Mouse (Mus musculus) heart, postnatal 0 days (tissue): ENCODE measurements around the gene Prss47. TPM values are rescaled to one million over a fixed set of nuclear protein-coding genes. Genes with fewer than 3 reads are reported as not detected.

Experiments
- ATAC-seq: fragments of 200-750 bp; cut with Nextera tagmentation; 2 replicates; pipeline ENCODE4 v1.8.0; 2017; ENCODE audit warnings: low read depth, moderate number of reproducible peaks, moderate library complexity; ENCODE audit not compliant: insufficient read depth
- DNase-seq: peaks from one replicate; pipeline ENCODE4 v3.0.0-alpha.2; 2016; ENCODE audit warnings: low spot score
- H3K27ac ChIP-seq: fragments of 300-500 bp; sonication (generic); 2 replicates; pipeline ENCODE4 v1.5.1; 2014; ENCODE audit warnings: low read depth, mild to moderate bottlenecking
- H3K27me3 ChIP-seq: fragments of 300-500 bp; sonication (generic); 2 replicates; pipeline ENCODE4 v1.6.1; 2014; ENCODE audit warnings: low read length, mixed read lengths; ENCODE audit not compliant: control insufficient read depth, insufficient read depth
- H3K36me3 ChIP-seq: fragments of 300-500 bp; sonication (generic); replicated peaks from 2 replicates; pipeline ENCODE4 v1.6.1; 2014; ENCODE audit warnings: low read length, mixed read lengths; ENCODE audit not compliant: control insufficient read depth, insufficient read depth
- H3K4me1 ChIP-seq: fragments of 300-500 bp; sonication (generic); 2 replicates; pipeline ENCODE4 v1.6.1; 2014; ENCODE audit warnings: antibody characterized with exemption; ENCODE audit not compliant: control insufficient read depth, insufficient read depth
- H3K4me2 ChIP-seq: fragments of 300-500 bp; sonication (generic); 2 replicates; pipeline ENCODE4 v1.6.1; 2014; ENCODE audit warnings: low read depth, mild to moderate bottlenecking, low read length, moderate library complexity
- H3K4me3 ChIP-seq: fragments of 300-500 bp; sonication (generic); 2 replicates; pipeline ENCODE4 v1.5.1; 2014; ENCODE audit warnings: low read depth, low read length
- H3K9ac ChIP-seq: fragments of 300-500 bp; sonication (generic); replicated peaks from 2 replicates; pipeline ENCODE4 v1.6.1; 2014; ENCODE audit warnings: low read depth, low read length, mixed read lengths
- H3K9me3 ChIP-seq: fragments of 300-500 bp; sonication (generic); replicated peaks from 2 replicates; pipeline ENCODE4 v1.6.1; 2016; ENCODE audit warnings: low read length; ENCODE audit not compliant: control insufficient read depth
- CTCF ChIP-seq: IDR thresholded peaks from 2 replicates; pipeline ENCODE4 v1.5.1; 2016; ENCODE audit warnings: antibody characterized with exemption, control low read depth, low read depth
- EP300 ChIP-seq: IDR thresholded peaks from 2 replicates; pipeline ENCODE4 v1.6.1; 2016; ENCODE audit warnings: antibody characterized with exemption, low read depth
- WGBS: fragments of 180-500 bp; shearing (Covaris S2); extraction: QIAGEN DNeasy Blood & Tissue Kit; methylation state at CpG from one replicate; pipeline ENCODE4 v1.1.7; 2014; 5-methylcytosine and 5-hydroxymethylcytosine counted together
- polyA plus RNA-seq: library from polyadenylated mRNA; unstranded; fragments of >200 nt; fragmentation: Nextera tagmentation; extraction: Ambion mirVana; gene quantifications from 2 replicates; pipeline ENCODE4 v1.2.1, GENCODE M21; 2015
- total RNA-seq: library from RNA; depleted of rRNA; stranded (reverse); fragments of >200 nt; gene quantifications from 2 replicates; pipeline ENCODE4 v1.2.3, GENCODE M21; 2014; ENCODE audit warnings: low replicate concordance; rRNA removed

Prss47 gene
- total and polyA plus RNA-seq, 2 experiments from 2014 or later = not detected

DNA sequence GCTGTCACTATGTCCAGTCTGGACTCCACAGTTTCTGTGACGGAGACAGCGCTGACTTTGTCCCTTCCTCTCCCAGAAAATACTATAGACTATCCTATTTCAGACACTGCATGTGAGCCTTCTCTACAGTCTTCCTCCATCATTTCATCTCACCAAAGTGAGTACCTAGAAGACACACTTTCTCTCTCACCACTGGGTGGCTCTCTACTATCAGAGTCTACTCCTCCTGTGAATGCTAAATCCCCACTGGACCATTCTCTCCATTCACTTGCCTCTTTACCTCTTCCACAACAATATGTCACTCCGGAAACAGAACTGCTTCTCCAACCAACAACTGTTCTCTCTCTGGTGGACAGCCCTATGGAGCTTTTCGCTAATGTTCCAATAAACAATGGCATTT is 17.5 kb downstream of the Prss47 start:
- Histone ChIP-seq H3K27ac (no peak overlapping the region), H3K9me3 (no peaks in the 10 kb centered on the region), H3K36me3 (no peaks in the 10 kb centered on the region), H3K4me2 (no peak overlapping the region), H3K4me1 (no peaks in the 10 kb centered on the region), H3K4me3 (no peak overlapping the region), H3K9ac (no peak overlapping the region), H3K27me3 (no peaks in the 10 kb centered on the region)
- DNase-seq = no peak
- TF ChIP-seq CTCF (0 out of 2 replicates have a peak, but pooled peaks have one; percentile 6), EP300 (no peak)
- ATAC-seq = no peak
- WGBS = 46% methylated on average over 4 of the region's 4 CpGs

DNA sequence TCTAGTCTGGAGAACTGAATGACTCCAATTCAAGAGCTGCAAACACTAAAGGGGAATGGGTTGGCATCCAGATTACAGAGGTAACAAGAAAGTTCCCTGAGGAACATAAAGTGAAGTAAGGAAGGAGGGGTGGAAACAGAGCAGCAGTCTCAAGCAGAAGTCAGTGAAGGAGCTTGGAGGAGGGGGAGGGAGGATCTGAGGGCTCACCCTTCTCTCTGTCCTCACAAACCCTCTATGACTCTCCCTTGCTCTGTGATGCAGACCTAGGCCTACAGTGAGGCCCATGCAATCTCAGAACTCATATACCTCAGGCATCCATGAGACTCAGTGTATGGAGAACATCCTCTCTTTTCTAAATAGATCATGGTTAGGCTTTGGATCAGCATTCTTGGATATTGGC is 19.8 kb downstream of the Prss47 start, which contains the start of gene Spata31d1c:
Gene Spata31d1c, plus strand, starts transcription at position 301 of the 400 bp plus-strand sequence.
- no peak within 1 kb of the TSS for H3K9ac ChIP-seq
- DNase-seq (no peak), ATAC-seq (no peak)
- no peaks in the 10 kb centered on the region for H3K9me3 ChIP-seq
- no peaks in the 10 kb centered on the region for H3K36me3 ChIP-seq
- no peak within 1 kb of the TSS for H3K4me3 ChIP-seq
- no peaks in the 10 kb centered on the region for H3K4me1 ChIP-seq
- H3K27me3 ChIP-seq = no peaks in the 10 kb centered on the region
- TF ChIP-seq EP300 = no peak
- no peak for TF ChIP-seq CTCF
- H3K27ac ChIP-seq = no peak within 1 kb of the TSS
- no peak within 1 kb of the TSS for H3K4me2 ChIP-seq

DNA sequence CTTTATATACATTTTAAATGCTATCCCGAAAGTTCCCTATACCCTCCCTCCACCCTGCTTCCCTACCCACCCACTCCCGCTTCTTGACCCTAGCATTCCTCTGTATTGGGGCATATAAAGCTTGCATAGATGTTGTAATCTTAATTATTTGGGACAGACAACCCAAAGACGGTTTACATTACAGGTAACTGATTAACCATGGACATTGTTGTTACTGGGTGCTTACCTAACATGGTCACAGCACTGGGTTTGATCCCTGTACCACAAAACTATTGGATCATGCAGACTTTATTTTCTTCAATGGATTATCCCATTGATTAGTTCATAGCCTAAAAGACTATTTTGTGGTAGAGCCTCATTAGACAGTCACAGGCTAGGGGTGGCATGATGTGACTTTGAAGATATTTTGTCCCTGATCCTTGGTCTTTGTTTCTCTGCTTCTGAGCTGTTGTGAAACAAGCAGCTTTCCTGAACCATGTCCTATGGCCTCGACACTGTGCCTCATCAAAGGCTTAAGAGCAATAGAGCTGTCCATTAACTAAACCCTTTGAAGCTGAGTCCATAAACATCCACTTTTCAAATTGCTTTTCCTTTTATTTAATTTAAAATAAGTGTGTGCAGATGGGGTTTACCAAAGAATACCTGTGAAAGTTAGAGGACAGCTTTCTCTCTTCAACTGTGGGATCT is 41.4 kb downstream of the Prss47 start:
- Histone ChIP-seq H3K27me3 (no peaks in the 10 kb centered on the region), H3K9me3 (no peaks in the 10 kb centered on the region), H3K4me1 (no peaks in the 10 kb centered on the region), H3K4me3 (no peak overlapping the region), H3K4me2 (no peak overlapping the region), H3K9ac (no peak overlapping the region), H3K27ac (no peak overlapping the region), H3K36me3 (no peaks in the 10 kb centered on the region)
- WGBS = 61% methylated on average over 4 of the region's 4 CpGs
- DNase-seq (no peak), ATAC-seq (no peak)
- no peak for TF ChIP-seq EP300
- TF ChIP-seq CTCF = no peak

DNA sequence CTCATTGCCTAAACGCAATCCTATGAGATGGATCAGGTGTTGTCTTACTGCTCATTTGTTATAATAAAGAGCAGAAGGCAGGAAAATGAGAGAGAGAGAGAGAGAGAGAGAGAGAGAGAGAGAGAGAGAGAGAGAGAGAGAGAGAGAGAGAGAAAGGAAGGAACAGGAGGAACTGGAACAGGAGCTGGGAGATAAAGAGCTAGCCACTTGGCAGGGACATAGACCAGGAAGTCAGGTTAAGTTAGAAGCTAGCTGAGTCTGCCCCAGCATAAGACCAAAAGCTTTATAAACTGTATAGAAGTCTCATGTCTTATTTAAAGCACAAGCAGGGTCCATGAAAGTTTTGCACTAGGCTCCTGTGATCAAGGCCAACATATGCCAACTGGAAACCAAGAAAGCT is 44.6 kb downstream of the Prss47 start:
- no peak overlapping the region for H3K4me2 ChIP-seq
- no peak overlapping the region for H3K27ac ChIP-seq
- no peak overlapping the region for H3K4me3 ChIP-seq
- H3K9me3 ChIP-seq = no peaks in the 10 kb centered on the region
- WGBS = 52% methylated on average over 1 of the region's 1 CpGs
- no peaks in the 10 kb centered on the region for H3K36me3 ChIP-seq
- no peaks in the 10 kb centered on the region for H3K4me1 ChIP-seq
- ATAC-seq = no peak
- TF ChIP-seq CTCF (no peak), EP300 (no peak)
- H3K27me3 ChIP-seq = no peaks in the 10 kb centered on the region
- no peak overlapping the region for H3K9ac ChIP-seq
- DNase-seq = no peak

DNA sequence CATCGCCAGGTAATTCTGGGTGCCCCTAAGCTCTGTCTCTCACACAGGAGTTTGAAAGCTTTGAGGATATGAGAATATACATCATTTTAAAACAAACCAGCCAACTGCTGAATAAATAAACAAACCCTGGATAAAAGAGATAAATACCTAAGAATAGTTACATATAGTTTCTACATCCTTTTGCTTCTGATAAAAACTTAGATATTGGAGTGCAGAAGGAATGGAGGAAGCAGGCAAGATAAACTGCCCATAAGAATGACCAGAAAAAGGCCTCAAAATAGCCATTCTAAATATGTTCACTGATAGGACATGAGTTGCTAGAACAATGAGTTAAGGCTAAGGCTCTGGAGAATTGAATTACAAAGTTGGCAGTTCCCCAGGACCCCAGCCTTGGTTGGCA is 45.8 kb downstream of the Prss47 start:
- ATAC-seq (no peak), DNase-seq (no peak)
- no peaks in the 10 kb centered on the region for H3K36me3 ChIP-seq
- H3K27me3 ChIP-seq = no peaks in the 10 kb centered on the region
- 78% methylated on average over 1 of the region's 1 CpGs for WGBS
- H3K27ac ChIP-seq = no peak overlapping the region
- H3K9ac ChIP-seq = no peak overlapping the region
- TF ChIP-seq CTCF (no peak), EP300 (no peak)
- no peak overlapping the region for H3K4me3 ChIP-seq
- H3K4me2 ChIP-seq = no peak overlapping the region
- no peaks in the 10 kb centered on the region for H3K9me3 ChIP-seq
- no peaks in the 10 kb centered on the region for H3K4me1 ChIP-seq

DNA sequence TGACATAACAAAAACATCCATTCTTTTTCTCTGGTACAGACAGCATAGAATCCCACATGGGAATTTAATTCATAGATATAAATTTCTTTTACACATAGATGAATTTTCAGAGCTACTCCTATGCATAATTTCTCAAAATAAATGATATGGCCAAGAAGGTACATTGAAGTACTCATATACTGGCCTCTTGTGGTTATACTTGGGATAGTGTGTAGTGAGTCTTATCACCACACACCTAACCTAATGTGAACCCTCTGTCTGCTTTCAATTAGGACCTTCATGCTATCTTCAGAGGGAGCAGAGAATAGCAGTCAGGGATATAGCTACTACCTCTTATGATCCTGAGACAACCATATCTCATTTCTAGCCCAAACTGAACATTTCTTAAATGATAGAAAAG is 47.1 kb downstream of the Prss47 start:
- no peak overlapping the region for H3K4me2 ChIP-seq
- no peak overlapping the region for H3K27ac ChIP-seq
- H3K9ac ChIP-seq = no peak overlapping the region
- no peak overlapping the region for H3K4me3 ChIP-seq
- no peak for DNase-seq
- no peak for TF ChIP-seq CTCF
- no peak for TF ChIP-seq EP300
- no peaks in the 10 kb centered on the region for H3K9me3 ChIP-seq
- H3K36me3 ChIP-seq = no peaks in the 10 kb centered on the region
- H3K4me1 ChIP-seq = no peaks in the 10 kb centered on the region
- no peaks in the 10 kb centered on the region for H3K27me3 ChIP-seq
- ATAC-seq = no peak

Other genes with a start within 250 kb of the Prss47 start
- 1.3 TPM in 1 of 2 replicates, not detected in the other for gene Cntnap3, start 148.8 kb downstream of the Prss47 start, total RNA-seq
- not detected in 2 replicates for gene Cntnap3, start 148.8 kb downstream of the Prss47 start, polyA plus RNA-seq
- gene Spata31, start 135.4 kb downstream of the Prss47 start, total RNA-seq = not detected in 2 replicates
- gene Spata31, start 135.4 kb downstream of the Prss47 start, polyA plus RNA-seq = not detected in 2 replicates
- gene Spata31d1c, start 19.7 kb downstream of the Prss47 start, total RNA-seq = not detected in 2 replicates
- gene Spata31d1c, start 19.7 kb downstream of the Prss47 start, polyA plus RNA-seq = not detected in 2 replicates
- 35.6 and 37.1 TPM in 2 replicates for gene Mfsd14b, start 60.2 kb upstream of the Prss47 start, total RNA-seq
- 24.2 and 26.9 TPM in 2 replicates for gene Mfsd14b, start 60.2 kb upstream of the Prss47 start, polyA plus RNA-seq
- not detected in 2 replicates for gene Olfr465-ps1, start 85.3 kb upstream of the Prss47 start, total RNA-seq
- gene Olfr465-ps1, start 85.3 kb upstream of the Prss47 start, polyA plus RNA-seq = not detected in 2 replicates
- gene Olfr466, start 97.5 kb upstream of the Prss47 start, total RNA-seq = not detected in 2 replicates
- gene Olfr466, start 97.5 kb upstream of the Prss47 start, polyA plus RNA-seq = not detected in 2 replicates
- gene Nlrp4f, start 153.2 kb upstream of the Prss47 start, total RNA-seq = not detected in 2 replicates
- not detected in 2 replicates for gene Nlrp4f, start 153.2 kb upstream of the Prss47 start, polyA plus RNA-seq
- not detected in 2 replicates for gene Gm10775, start 206.8 kb upstream of the Prss47 start, total RNA-seq
- gene Gm10775, start 206.8 kb upstream of the Prss47 start, polyA plus RNA-seq = not detected in 2 replicates
- 21.1 and 27.6 TPM in 2 replicates for gene Zfp369, start 226.1 kb upstream of the Prss47 start, total RNA-seq
- 5.2 and 6.2 TPM in 2 replicates for gene Zfp369, start 226.1 kb upstream of the Prss47 start, polyA plus RNA-seq